Mouse (Mus musculus): ENCODE data around the gene Ncoa5. TPM values are rescaled to one million over a fixed set of nuclear protein-coding genes. Genes with fewer than 3 reads are reported as not detected.

Gene Ncoa5
- 42.2 and 48.5 TPM in 2 replicates for polyA plus RNA-seq (2012; rRNA removed)

DNA sequence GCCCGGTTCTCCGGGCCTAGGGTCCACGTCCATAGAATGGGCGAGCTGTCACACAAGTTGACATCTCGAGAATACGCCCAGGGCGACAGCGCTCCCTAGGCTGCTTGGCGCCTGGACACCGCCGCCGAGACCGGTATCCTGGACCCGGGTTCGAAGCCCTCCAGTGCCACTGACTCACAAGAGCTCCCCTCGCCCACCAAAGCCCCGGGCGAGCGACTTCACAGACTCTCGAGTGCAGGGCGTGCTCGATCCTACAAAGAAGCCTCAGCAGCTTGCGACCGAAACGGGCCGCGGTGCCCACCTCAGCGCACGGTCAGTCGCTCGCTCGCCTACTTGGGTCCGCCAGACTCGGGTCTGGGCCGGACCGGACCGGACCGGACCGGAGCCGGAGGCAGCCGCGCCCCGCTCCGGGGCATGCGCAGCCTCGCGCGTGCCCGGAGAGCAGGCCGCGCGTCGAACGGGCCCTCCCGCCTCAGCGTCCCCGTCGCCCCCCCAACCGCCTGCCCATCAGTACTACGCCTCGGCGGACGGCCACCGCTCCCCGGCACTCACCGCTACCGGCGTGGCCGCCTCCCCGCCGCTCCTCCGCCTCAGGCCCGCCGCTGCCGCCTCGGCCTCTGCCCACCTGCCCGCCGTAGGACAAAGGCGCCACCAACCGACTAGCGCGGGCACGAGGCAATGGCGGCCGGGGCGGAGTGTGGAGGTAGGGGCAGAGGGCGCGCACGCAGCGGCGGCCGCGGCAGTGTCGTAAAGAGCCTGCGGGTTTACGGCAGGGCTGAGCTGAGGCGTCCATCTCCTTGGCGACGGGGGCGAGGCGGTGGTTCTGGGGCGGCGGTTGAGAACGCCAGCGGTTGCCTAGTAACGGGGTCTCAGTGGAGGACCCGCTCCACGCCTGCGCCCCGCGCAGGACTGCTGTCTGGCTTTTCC lies at the start of gene Ncoa5:
Gene Ncoa5, minus strand, starts transcription at position 737 of the 927 bp plus-strand sequence.

DNA sequence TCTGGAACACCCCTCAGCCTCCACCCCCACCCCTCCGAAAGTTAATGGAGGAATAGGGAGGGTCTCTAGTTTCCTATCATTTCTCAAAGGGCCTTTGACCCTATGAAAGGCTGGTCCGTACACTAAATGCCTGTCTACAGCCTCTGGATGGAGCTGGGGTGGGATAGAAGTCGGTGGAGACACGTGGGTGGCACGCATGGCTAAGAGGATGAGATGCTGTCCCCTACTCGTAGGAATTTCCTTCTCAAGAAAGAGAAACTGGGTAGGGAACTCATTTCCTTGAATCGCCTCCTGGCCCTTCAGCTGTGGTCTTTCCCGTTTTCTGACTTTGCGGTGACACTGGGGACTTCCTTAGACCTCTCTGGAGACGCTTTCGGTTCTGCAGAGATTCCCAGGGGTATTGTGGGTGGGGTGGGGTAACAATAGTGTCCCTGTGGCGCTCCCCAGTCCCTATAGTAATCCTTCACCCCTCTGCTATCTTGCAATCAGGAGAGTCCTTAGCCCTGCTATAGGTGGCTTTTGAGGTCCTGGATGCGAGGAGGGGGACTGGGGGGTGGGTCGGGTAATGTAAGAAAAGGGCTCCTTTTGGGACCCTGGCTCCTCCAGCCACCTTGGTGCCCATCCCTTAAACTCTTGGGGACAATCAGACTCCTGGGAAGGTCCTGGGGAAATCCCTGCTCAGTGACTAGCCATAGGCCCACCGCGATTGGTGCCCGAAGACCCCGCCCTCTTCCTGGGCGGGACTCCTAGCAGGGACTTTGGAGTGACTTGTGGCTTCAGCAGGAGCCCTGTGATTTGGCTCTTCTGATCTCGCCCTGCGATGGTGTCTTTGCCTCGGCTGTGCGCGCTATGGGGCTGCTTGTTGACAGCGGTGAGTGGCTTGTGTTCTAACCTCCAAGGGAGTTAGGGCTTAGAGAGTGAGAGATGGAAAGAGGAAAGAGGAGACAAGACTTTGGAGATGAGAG lies 20.5 kb upstream of the Ncoa5 start, which contains the start of gene Cd40:
Gene Cd40, plus strand, starts transcription at position 740 of the 965 bp plus-strand sequence.

DNA sequence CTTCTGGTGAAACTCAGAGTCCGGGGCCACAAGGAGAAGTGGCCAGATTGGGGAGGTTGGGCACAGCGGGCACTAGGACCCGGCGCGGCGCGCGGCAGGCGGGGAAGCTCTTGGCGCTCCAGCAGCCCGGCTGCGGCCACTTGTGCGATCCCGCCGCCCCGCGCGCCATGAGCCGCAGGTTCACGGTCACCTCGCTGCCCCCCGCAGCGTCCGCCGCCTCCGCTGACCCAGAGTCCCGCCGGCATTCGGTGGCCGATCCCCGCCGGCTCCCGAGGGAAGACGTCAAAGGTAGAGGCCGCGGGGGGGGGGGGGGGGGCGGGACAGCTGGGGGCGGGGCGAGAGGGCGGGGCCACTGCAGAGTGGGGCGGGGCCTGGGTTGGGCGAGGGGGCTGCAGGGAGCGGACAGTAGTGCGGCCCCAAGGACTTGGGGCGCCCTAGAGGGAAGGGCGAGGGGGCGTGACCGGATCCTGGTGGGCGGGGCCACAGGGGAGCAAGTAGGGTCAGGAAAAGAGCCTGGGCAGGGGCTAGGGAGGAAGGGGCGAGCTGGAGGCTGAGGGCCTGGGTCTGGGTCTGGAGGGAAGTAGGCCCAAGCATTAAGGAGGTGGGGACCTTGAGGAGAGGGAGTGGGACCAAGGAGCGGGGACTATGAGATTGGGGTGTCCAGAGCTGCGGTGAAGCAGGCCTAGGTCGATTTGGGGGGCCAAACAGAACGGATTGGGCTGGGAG lies 73.8 kb downstream of the Ncoa5 start, which contains the start of gene Slc12a5:
Gene Slc12a5, plus strand, starts transcription at position 87 of the 726 bp plus-strand sequence.

Other genes with a start within 250 kb of the Ncoa5 start
- gene Snx21, start 249.0 kb downstream of the Ncoa5 start, polyA plus RNA-seq (2012; rRNA removed): 62.2 and 74.1 TPM in 2 replicates
- gene Acot8, start 230.0 kb downstream of the Ncoa5 start, polyA plus RNA-seq (2012; rRNA removed): 55.4 and 62.0 TPM in 2 replicates
- 4.4 and 4.9 TPM in 2 replicates for gene Zswim3, start 229.8 kb downstream of the Ncoa5 start, polyA plus RNA-seq (2012; rRNA removed)
- gene Zswim1, start 212.2 kb downstream of the Ncoa5 start, polyA plus RNA-seq (2012; rRNA removed): 16.5 and 18.3 TPM in 2 replicates
- gene Spata25, start 206.3 kb downstream of the Ncoa5 start, polyA plus RNA-seq (2012; rRNA removed): 0.44 and 0.46 TPM in 2 replicates
- gene Ctsa, start 202.0 kb downstream of the Ncoa5 start, polyA plus RNA-seq (2012; rRNA removed): 262 and 403 TPM in 2 replicates
- gene Neurl2, start 201.4 kb downstream of the Ncoa5 start, polyA plus RNA-seq (2012; rRNA removed): 15.8 and 20.4 TPM in 2 replicates
- 173 and 213 TPM in 2 replicates for gene Pltp, start 177.2 kb downstream of the Ncoa5 start, polyA plus RNA-seq (2012; rRNA removed)
- 46.6 and 47.4 TPM in 2 replicates for gene Pcif1, start 155.6 kb downstream of the Ncoa5 start, polyA plus RNA-seq (2012; rRNA removed)
- gene Zfp335, start 123.1 kb downstream of the Ncoa5 start, polyA plus RNA-seq (2012; rRNA removed): 43.6 and 45.0 TPM in 2 replicates
- gene Mmp9, start 94.1 kb downstream of the Ncoa5 start, polyA plus RNA-seq (2012; rRNA removed): 9.3 and 10.8 TPM in 2 replicates
- gene Slc12a5, start 74.1 kb downstream of the Ncoa5 start, polyA plus RNA-seq (2012; rRNA removed): 4.0 and 4.2 TPM in 2 replicates
- 2.5 and 4.1 TPM in 2 replicates for gene Cd40, start 20.8 kb upstream of the Ncoa5 start, polyA plus RNA-seq (2012; rRNA removed)
- gene 1700025C18Rik, start 55.9 kb upstream of the Ncoa5 start, polyA plus RNA-seq (2012; rRNA removed): not detected in 2 replicates
- 4.2 and 4.8 TPM in 2 replicates for gene Cdh22, start 200.0 kb upstream of the Ncoa5 start, polyA plus RNA-seq (2012; rRNA removed)

All from ovary, adult 2 months (tissue).